Mouse (Mus musculus) ES-Bruce4 (cell line): ENCODE results near the gene 9530068E07Rik.

Source experiments
- CTCF ChIP-seq: IDR thresholded peaks from one replicate; pipeline ENCODE4 v1.8.1; 2011; ENCODE audit warnings: low read depth, low read length
- EP300 ChIP-seq: IDR thresholded peaks from 2 replicates; pipeline ENCODE4 v1.6.1; 2011; ENCODE audit warnings: low read depth, low read length; ENCODE audit not compliant: insufficient read depth

DNA sequence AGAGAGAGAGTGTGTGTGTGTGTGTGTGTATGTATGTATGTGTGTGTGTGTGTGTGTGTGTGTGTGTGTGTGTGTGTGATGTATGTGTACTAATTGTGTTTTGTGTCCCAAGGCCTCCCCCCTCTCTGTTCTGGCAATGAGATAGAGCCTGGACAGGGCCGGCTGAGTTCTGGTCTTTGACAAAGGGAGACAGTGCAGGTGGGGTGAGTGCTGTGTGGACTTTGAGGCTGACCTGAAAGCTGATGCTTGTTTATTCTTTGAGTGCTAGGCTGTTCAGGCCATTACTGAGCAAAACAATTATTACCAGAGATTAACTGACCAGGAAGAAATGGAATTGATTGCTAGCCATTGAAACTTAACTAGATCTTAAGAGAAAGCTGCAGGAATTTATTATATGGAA is 6.3 kb downstream of the 9530068E07Rik start:
- TF ChIP-seq CTCF: no peak
- TF ChIP-seq EP300: no peak
